Mouse (Mus musculus): ENCODE results near the gene Jph4. TPM values are rescaled to one million over a fixed set of nuclear protein-coding genes. Genes with fewer than 3 reads are reported as not detected.

Jph4 gene
- polyA plus RNA-seq, 1 experiment, result 155 TPM

DNA sequence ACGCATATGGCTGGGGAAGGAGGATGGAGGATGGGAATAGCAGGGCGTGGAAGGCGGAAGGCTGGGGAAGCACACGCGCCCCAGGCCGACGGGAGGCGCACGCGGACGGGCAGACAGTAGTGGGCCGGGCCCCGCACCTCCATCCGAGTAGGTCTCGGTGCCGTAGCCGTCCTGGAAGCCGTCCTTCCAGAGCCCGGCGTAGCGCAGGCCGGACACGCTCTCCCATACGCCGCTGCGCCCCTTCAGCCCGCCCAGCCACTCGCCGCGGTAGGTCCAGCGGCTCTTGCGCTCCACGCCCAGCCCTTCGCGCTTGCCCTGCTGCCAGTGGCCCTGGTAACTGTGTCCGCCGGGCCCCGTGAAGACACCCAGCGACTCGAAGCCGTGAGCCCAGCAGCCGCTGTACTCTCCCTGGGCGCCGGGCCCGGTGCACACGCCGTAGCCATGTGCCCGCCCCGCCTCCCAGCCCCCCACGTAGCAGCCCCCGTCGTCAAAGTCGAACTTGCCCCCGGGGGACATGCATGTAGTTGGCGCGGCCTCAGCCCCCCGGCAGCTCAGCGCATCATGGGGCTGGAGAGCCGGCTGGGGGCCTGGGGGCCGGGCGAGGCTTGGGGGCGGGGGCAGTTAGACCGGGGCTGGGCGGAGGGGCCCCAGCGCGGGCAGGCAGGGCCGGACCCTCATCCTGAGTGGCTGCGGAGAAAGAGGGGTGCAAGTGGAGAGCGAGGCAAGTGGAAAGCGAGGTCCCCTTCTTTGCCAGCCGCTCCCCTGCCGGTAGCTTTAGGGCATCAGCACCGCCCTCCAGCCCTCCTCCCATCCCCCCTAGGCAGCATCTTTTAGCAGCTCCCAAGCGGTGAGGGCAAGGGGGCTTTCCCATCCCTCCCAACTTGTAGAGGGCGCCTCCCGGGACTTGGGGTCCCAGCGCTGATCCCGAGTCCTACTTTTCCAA lies 1.7 kb downstream of the Jph4 start:
- peak; percentile 76 for DNase-seq (ENCODE audit: low read depth)

DNA sequence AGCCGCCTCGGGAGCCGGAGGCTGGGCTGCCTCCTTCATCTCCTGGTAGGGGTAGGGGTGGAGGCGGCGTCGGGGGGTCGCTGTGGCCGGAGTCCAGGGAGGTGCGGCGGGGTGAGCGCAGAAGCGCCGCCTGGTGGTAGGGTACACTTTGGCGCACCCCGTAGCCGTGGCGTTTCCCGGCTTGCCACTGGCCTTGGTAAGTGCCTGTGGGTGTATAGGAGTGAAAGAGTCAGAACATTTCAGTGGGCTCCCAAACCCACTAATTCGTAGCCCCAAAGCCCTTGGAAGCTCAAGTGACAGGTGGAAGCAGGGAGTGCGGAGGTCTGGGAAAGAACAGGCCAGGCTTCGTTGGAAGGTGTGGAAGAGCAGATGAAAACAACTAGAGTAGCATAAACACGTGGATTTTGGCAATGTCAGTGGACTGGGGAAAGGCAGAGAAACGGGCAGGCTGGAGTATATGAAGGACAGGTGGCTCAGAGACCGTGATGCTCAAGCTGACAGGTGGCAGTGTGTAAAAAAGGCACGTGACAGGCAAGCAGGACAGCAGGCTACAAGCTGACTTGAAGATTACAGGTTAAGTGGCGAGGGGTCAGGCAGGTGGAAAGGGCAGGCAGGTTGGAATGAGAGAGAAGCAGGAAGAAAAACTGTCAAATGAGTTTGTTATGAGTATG lies 2.6 kb downstream of the Jph4 start:
- TF ChIP-seq CTCF (IDR thresholded peaks at IDR 0.05; ENCODE audit: borderline replicate concordance, extremely low read depth, insufficient read depth, insufficient read length) (peak; percentile 37; the same call in 1 of the 2 replicates), POLR2A (IDR thresholded peaks at IDR 0.05; ENCODE audit: borderline replicate concordance, extremely low read depth, insufficient read depth, insufficient read length, poor library complexity, severe bottlenecking) (no peak)
- DNase-seq (ENCODE audit: low read depth), result no peak

More for the DNA sequence above, 1.7 kb downstream of the Jph4 start:
- TF ChIP-seq CTCF (IDR thresholded peaks at IDR 0.05; ENCODE audit: borderline replicate concordance, extremely low read depth, insufficient read depth, insufficient read length), result peak; percentile 40
- TF ChIP-seq POLR2A (IDR thresholded peaks at IDR 0.05; ENCODE audit: borderline replicate concordance, extremely low read depth, insufficient read depth, insufficient read length, poor library complexity, severe bottlenecking), result no peak

DNA sequence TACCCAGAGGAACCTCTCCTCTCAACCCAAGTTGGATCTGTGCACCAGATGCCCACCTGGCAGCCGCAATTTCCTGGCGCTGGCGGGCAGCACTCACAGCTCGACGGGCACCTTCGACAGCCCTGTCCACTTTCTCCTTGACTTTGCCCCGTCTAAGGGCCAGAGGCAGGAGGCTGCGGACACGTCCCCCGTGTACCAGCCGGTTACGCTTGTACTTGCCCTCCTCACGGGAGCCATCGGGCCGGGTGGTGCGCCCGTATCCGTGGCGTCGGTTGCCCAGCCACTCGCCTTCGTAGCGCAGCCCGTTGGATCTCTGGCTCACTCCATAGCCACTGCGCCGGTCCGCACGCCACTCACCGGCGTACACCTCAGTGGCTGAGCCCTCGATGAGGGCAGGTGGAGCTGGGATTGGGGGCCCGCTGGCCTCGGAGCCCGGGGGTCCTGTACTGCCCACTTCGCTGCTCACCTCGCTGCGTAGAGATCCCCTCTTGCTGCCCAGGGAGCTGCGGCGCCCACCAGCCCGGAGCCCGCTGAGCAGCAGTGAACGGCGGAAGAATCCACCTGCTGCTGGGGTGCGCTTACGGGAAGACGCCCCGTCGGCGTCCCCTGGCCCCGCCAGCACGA lies 3.3 kb downstream of the Jph4 start:
- TF ChIP-seq CTCF (IDR thresholded peaks at IDR 0.05; ENCODE audit: borderline replicate concordance, extremely low read depth, insufficient read depth, insufficient read length) (no peak), POLR2A (IDR thresholded peaks at IDR 0.05; ENCODE audit: borderline replicate concordance, extremely low read depth, insufficient read depth, insufficient read length, poor library complexity, severe bottlenecking) (no peak)

DNA sequence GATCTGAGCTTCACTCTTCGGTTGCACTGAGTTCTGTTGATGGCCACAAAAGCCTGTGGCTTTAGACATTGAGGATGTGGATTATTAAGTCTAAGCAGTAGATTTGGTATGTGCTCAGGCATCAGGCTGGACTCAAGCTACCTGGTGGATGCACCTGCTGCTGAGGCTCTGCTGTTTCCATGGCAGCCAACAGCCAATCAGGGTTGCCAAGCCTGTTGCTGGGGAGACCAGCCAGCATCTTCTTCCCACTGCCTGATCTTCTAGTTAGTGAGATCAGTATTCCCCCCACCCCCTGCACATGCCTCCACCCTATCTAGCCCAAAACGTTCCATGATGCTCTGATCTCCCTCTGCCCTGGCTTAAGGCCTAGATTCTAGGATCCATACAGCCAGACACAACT lies 5.0 kb downstream of the Jph4 start:
- TF ChIP-seq POLR2A (IDR thresholded peaks at IDR 0.05; ENCODE audit: borderline replicate concordance, extremely low read depth, insufficient read depth, insufficient read length, poor library complexity, severe bottlenecking), result no peak
- TF ChIP-seq CTCF (IDR thresholded peaks at IDR 0.05; ENCODE audit: borderline replicate concordance, extremely low read depth, insufficient read depth, insufficient read length), result no peak
- DNase-seq (ENCODE audit: low read depth), result peak; percentile 63

More for the DNA sequence above, 3.3 kb downstream of the Jph4 start:
- DNase-seq (ENCODE audit: low read depth), result no peak

DNA sequence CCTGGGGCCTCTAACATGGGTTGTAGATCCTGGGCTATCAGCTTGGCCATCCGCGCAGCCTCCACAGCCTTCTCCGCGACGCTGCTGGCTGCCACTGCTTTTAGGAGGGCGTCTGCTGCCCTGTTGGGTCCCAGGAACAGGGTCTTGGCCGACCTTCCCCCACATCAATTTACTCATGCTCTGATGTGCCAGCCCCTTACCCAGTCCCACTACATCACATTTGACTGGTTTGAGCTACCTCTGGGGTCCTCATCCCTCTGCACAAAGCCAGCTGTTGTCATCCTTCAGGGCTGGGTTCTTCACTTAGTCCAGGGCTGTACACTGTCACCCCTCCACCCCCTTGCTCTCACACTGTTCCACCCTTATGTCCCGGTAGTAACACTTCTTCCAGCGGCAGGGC lies 6.7 kb downstream of the Jph4 start:
- no peak for DNase-seq (ENCODE audit: low read depth)
- no peak for TF ChIP-seq POLR2A (IDR thresholded peaks at IDR 0.05; ENCODE audit: borderline replicate concordance, extremely low read depth, insufficient read depth, insufficient read length, poor library complexity, severe bottlenecking)
- no peak for TF ChIP-seq CTCF (IDR thresholded peaks at IDR 0.05; ENCODE audit: borderline replicate concordance, extremely low read depth, insufficient read depth, insufficient read length)

DNA sequence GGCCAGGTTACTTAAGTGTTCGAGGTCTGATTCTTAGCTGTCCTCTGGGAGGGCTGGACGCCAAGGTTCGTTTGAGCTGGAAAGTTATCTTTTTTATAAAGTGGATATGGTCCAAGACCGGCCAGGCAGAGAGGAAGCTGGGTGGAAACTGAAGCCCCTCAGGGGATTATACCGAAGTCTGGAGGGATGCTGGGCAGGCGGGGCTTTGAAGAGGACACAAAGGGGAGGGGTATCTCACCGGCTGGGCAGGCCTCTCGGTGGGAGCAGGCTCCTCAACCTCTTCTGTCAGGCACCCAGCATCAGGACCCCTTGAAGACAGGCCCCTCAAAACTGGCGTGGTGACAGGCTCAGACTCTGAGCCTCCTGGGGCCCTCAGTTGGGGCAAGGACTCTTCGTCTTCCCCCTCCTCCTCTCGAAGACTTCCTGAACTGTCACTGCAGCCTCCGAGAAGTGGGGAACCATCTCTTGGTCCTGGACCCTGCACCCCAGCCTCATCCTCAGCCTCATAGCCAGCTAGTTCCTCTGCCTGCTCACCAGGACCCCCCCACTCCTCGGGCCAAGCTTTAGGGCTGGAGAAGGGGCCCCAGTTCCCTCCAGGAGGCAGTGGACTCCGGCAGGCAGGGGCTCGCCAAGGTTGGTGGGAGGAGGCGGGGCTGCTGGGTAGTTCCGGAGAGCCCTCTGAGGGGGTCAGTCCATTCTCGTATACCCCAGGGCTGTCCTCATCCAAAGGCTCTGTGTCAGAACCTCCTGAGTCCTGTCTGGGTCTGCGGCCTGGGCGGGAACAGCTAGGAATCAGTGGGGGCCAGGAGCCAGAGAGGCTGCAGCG lies 7.5 kb downstream of the Jph4 start:
- peak; percentile 57 for DNase-seq (ENCODE audit: low read depth)
- TF ChIP-seq CTCF (IDR thresholded peaks at IDR 0.05; ENCODE audit: borderline replicate concordance, extremely low read depth, insufficient read depth, insufficient read length), result no peak

DNA sequence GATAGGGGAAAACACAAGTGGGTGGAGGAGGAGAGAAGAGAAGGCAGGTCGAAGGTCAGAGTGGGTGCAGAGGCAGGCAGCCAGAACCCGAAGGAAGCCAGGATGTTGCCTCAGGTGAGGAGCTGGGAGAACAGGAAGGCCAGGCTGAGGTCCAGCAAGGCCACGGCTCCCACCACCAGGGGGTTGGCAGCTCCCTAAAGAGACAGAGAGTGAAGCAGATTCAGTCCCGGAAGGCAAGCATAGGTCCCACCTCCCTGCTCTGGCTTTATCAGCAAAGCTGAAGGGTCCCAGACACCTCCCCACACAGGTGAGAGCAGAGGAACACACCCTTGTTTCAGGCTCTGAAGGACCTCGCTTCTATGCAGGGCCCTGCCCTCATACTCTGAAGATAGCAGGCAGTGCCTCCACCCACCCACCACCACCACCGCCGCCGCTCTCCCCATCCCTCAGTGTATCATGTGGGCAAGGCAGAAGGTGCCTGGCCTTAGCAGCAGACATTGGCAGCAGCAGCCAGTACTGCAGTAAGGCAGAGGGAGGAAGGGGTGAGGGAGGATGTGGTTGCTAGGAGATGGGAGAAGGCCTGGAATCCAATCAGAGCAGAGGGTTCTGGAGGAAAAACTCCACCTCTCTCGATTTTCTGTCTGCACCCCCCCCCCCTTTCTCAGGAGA lies 8.4 kb downstream of the Jph4 start:
- TF ChIP-seq CTCF (IDR thresholded peaks at IDR 0.05; ENCODE audit: borderline replicate concordance, extremely low read depth, insufficient read depth, insufficient read length) (no peak), POLR2A (IDR thresholded peaks at IDR 0.05; ENCODE audit: borderline replicate concordance, extremely low read depth, insufficient read depth, insufficient read length, poor library complexity, severe bottlenecking) (no peak)

DNA sequence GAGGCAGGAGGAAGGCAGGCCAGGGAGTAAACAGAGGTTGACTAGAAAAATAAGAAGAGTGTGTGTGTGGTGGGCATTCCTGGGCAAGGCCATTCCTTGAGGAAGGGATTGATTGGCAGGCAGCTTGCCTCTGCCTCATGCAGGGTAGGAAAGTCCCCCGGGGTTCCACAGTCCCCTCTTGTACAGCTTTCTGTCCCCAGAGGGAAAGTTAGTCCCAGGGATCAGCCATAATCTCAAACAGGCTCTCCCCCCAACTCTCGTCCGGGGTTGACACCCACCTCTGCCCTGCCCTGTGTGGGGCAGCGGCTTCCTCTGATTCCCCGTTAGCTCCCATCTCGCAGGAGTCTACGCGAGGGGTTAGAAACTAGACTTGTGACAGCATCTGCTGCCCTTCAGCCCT lies 9.7 kb downstream of the Jph4 start:
- no peak for TF ChIP-seq POLR2A (IDR thresholded peaks at IDR 0.05; ENCODE audit: borderline replicate concordance, extremely low read depth, insufficient read depth, insufficient read length, poor library complexity, severe bottlenecking)
- no peak for TF ChIP-seq CTCF (IDR thresholded peaks at IDR 0.05; ENCODE audit: borderline replicate concordance, extremely low read depth, insufficient read depth, insufficient read length)
- DNase-seq (ENCODE audit: low read depth), result no peak

More for the DNA sequence above, 8.4 kb downstream of the Jph4 start:
- DNase-seq (ENCODE audit: low read depth), result peak; percentile 96

DNA sequence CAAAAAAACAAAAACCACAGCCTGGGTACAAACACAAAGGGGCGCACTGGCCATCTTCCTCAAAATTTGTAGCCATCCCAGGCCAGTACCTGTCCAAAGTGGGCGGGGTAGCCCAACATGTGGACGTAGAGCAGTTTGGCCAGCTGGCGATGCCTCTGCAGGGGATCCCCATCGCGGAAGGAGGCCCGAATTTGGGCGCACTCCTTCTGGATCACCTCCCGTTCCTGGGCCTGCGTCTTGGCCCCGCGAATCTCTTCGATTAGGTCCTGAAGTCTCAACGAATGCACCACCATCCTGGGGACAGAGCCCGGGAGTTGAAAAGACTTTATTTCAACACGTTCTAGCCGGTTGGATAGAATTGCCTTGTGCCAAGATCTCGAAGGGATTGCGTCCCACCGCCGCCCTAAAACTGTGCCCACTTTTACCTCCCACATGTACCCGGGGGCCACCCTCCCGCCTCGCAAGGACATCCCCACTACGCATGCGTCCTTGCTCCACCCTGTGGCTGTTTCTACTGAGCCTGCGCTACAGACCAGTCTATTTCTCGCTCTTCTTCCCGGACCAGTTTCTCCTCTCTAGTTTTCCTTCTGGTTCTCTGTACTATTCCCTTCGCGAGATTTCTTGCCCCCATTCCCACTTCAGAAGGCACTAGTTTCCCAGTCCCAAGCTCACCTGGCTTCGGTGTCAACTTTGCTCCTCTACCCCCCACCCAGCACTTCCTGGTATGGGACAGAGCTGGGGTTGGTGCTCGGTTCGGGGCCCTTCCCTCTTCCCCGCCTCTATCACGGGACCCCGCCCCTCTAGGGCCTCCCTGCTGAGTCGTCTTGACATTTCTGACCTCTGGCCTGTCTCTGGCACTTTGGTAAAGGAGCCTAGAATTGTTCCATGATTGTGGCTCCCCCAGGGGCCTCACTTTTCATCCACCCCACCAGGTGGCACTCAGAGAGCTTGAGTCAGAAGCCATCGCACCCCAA lies 10.6 kb downstream of the Jph4 start, which contains the start of gene Ap1g2:
Ap1g2 (minus strand) TSS at position 758 of the 974 bp plus-strand sequence.
- DNase-seq (ENCODE audit: low read depth), result peak; percentile 93

More for the DNA sequence above, 10.6 kb downstream of the Jph4 start, which contains the start of gene Ap1g2:
- peak; percentile 53; the same call in 1 of the 2 replicates for TF ChIP-seq POLR2A (IDR thresholded peaks at IDR 0.05; ENCODE audit: borderline replicate concordance, extremely low read depth, insufficient read depth, insufficient read length, poor library complexity, severe bottlenecking)
- TF ChIP-seq CTCF (IDR thresholded peaks at IDR 0.05; ENCODE audit: borderline replicate concordance, extremely low read depth, insufficient read depth, insufficient read length), result peak; percentile 34; the same call in 1 of the 2 replicates
